Mouse (Mus musculus) lung, embryonic 14.5 days (tissue): ENCODE data around the gene Dnm3. TPM values are rescaled to one million over a fixed set of nuclear protein-coding genes. Genes with fewer than 3 reads are reported as not detected.
A peak's percentile ranks its signal among the peaks of the same experiment; 100 is the strongest.

Source experiments
- ATAC-seq: fragments of 200-750 bp; cut with Nextera tagmentation; 2 replicates; pipeline ENCODE4 v1.8.0; 2017; ENCODE audit warnings: mild to moderate bottlenecking, moderate TSS enrichment, moderate library complexity; ENCODE audit not compliant: insufficient read depth
- DNase-seq: peaks from one replicate; pipeline ENCODE4 v3.0.0-alpha.2; 2015
- H3K27ac ChIP-seq: fragments of 300-500 bp; sonication (generic); 2 replicates; pipeline ENCODE4 v1.5.1; 2014; ENCODE audit warnings: low read depth, mild to moderate bottlenecking, moderate library complexity
- H3K27me3 ChIP-seq: fragments of 300-500 bp; sonication (generic); 2 replicates; pipeline ENCODE4 v1.6.1; 2014; ENCODE audit warnings: low read length, control low read depth; ENCODE audit not compliant: insufficient read depth
- H3K36me3 ChIP-seq: fragments of 300-500 bp; sonication (generic); 2 replicates; pipeline ENCODE4 v1.6.1; 2014; ENCODE audit warnings: control low read depth; ENCODE audit not compliant: insufficient read depth
- H3K4me1 ChIP-seq: fragments of 300-500 bp; sonication (generic); 2 replicates; pipeline ENCODE4 v1.6.1; 2014; ENCODE audit warnings: antibody characterized with exemption, control low read depth; ENCODE audit not compliant: insufficient read depth
- H3K4me2 ChIP-seq: fragments of 300-500 bp; sonication (generic); 2 replicates; pipeline ENCODE4 v1.6.1; 2014; ENCODE audit warnings: mild to moderate bottlenecking
- H3K4me3 ChIP-seq: fragments of 300-500 bp; sonication (generic); 2 replicates; pipeline ENCODE4 v1.5.1; 2014; ENCODE audit warnings: low read depth, low read length
- H3K9ac ChIP-seq: fragments of 300-500 bp; sonication (generic); 2 replicates; pipeline ENCODE4 v1.6.1; 2014
- H3K9me3 ChIP-seq: fragments of 300-500 bp; sonication (generic); 2 replicates; pipeline ENCODE4 v1.6.1; 2016; ENCODE audit warnings: low read depth, low read length, control low read depth
- CTCF ChIP-seq: IDR thresholded peaks from 2 replicates; pipeline ENCODE4 v1.5.1; 2016; ENCODE audit warnings: antibody characterized with exemption, low read depth
- WGBS: fragments of 180-500 bp; shearing (Covaris S2); extraction: QIAGEN DNeasy Blood & Tissue Kit; methylation state at CpG from one replicate; pipeline ENCODE4 v1.1.7; 2014; 5-methylcytosine and 5-hydroxymethylcytosine counted together
- polyA plus RNA-seq: library from polyadenylated mRNA; unstranded; fragments of >200 nt; fragmentation: Nextera tagmentation; extraction: Ambion mirVana; gene quantifications from 2 replicates; pipeline ENCODE4 v1.2.1, GENCODE M21; 2014

The Dnm3 gene
- polyA plus RNA-seq, 1 experiment from 2014 or later, result 2.8 TPM

DNA sequence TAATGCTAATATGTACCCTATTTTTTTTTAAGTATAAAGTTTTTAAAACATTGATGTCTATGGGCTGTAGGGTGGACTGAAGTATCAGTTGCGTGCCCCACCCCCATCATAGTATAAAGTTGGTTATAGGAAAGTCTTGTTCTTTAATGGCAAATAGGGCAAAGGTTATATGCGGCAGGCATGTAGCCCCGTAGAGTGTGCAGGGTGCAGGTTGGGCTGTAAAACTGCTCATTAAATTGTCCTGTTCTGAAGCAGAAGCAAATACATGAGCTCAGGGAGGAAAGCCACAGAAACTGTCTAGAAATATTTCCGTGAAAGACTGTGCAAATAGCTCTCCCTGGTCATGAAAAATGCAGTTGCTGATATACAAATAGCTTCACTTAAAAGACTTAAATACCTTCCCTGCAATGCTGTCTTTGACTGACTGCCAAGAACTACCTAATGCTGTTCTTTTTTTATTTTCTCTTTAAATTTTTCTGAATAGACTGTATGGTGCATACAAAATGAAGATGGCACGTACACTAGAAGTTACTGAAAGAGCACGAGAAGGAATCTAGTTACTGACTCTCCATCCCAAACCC is 440.6 kb downstream of the Dnm3 start:
- H3K27ac ChIP-seq, result peak overlapping the region; percentile 92
- no peaks in the 10 kb centered on the region for H3K9me3 ChIP-seq
- no peak overlapping the region for H3K4me3 ChIP-seq
- ATAC-seq (peak; percentile 13; the same call in 1 of the 2 replicates), DNase-seq (peak; percentile 64)
- no peaks in the 10 kb centered on the region for H3K27me3 ChIP-seq
- peaks cover 35% of the 10 kb centered on the region for H3K4me1 ChIP-seq
- TF ChIP-seq CTCF, result no peak
- WGBS, result 38% methylated on average over 6 of the region's 6 CpGs
- no peak overlapping the region for H3K9ac ChIP-seq
- peak overlapping the region; percentile 5; the same call in 1 of the 2 replicates for H3K4me2 ChIP-seq
- H3K36me3 ChIP-seq, result no peaks in the 10 kb centered on the region

DNA sequence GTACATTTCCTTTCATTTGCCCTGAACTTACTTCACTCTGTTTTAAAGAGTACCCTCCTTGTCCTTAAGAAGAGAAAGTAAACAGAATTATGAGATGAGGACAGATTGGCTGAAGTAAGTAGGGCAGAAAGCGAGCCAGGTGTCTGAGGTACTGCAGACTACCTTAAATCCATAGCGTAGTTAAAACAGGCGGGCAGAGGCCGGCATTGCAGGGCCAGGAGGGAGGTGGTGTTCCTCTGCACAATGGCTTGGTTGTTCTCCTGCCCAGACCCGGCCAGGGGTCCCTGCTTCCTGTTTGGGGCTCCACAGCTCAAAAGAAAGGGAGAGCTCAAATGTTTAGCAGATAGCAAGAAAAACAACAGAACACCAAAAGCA is 441.4 kb downstream of the Dnm3 start:
- no peak for TF ChIP-seq CTCF
- Histone ChIP-seq H3K9ac (no peak overlapping the region), H3K27me3 (no peaks in the 10 kb centered on the region), H3K27ac (peak overlapping the region; percentile 92), H3K36me3 (no peaks in the 10 kb centered on the region), H3K9me3 (no peaks in the 10 kb centered on the region), H3K4me1 (peaks cover 35% of the 10 kb centered on the region), H3K4me3 (no peak overlapping the region), H3K4me2 (no peak overlapping the region)
- ATAC-seq (0 out of 2 replicates have a peak, but pooled peaks have one; percentile 15), DNase-seq (peak; percentile 53)
- 36% methylated on average over 5 of the region's 5 CpGs for WGBS

- Histone ChIP-seq H3K4me3 (no peak overlapping the region), H3K27me3 (no peaks in the 10 kb centered on the region), H3K9me3 (no peaks in the 10 kb centered on the region), H3K9ac (no peak overlapping the region), H3K27ac (peak overlapping the region; percentile 92), H3K36me3 (no peaks in the 10 kb centered on the region), H3K4me2 (no peak overlapping the region), H3K4me1 (peaks cover 35% of the 10 kb centered on the region)
- 61% methylated on average over 6 of the region's 6 CpGs for WGBS
- no peak for TF ChIP-seq CTCF
- ATAC-seq (no peak), DNase-seq (no peak)
Measured at GRCm38 (mm10) chr1:162035800-162036460, 441.9 kb downstream of the Dnm3 start.

GRCm38 (mm10) chr1:162023681-162024270 is 454.1 kb downstream of the Dnm3 start:
- H3K27me3 ChIP-seq, result no peaks in the 10 kb centered on the region
- no peak overlapping the region for H3K4me3 ChIP-seq
- ATAC-seq (0 out of 2 replicates have a peak, but pooled peaks have one; percentile 39), DNase-seq (peak; percentile 43)
- no peaks in the 10 kb centered on the region for H3K9me3 ChIP-seq
- WGBS, result 43% methylated on average over 8 of the region's 8 CpGs
- H3K9ac ChIP-seq, result no peak overlapping the region
- H3K4me2 ChIP-seq, result no peak overlapping the region
- H3K36me3 ChIP-seq, result no peaks in the 10 kb centered on the region
- peak overlapping the region; percentile 31; the same call in 1 of the 2 replicates for H3K27ac ChIP-seq
- TF ChIP-seq CTCF, result no peak
- H3K4me1 ChIP-seq, result peaks cover 15% of the 10 kb centered on the region

- Histone ChIP-seq H3K27ac (no peak overlapping the region; the same call in 1 of the 2 replicates), H3K9ac (no peak overlapping the region), H3K9me3 (no peaks in the 10 kb centered on the region), H3K4me2 (no peak overlapping the region), H3K27me3 (no peaks in the 10 kb centered on the region), H3K4me3 (no peak overlapping the region), H3K36me3 (no peaks in the 10 kb centered on the region), H3K4me1 (peaks cover 29% of the 10 kb centered on the region)
- no peak for TF ChIP-seq CTCF
- 69% methylated on average over 4 of the region's 4 CpGs for WGBS
- ATAC-seq, result no peak
- DNase-seq, result no peak
Measured at GRCm38 (mm10) chr1:162020766-162021165, 457.1 kb downstream of the Dnm3 start.

- Histone ChIP-seq H3K27ac (peak overlapping the region; percentile 43; the same call in 1 of the 2 replicates), H3K36me3 (no peaks in the 10 kb centered on the region), H3K27me3 (no peaks in the 10 kb centered on the region), H3K4me2 (no peak overlapping the region), H3K4me3 (no peak overlapping the region), H3K9ac (no peak overlapping the region), H3K9me3 (no peaks in the 10 kb centered on the region), H3K4me1 (peaks cover 34% of the 10 kb centered on the region)
- ATAC-seq (no peak), DNase-seq (no peak)
- TF ChIP-seq CTCF, result no peak
- 63% methylated on average over 7 of the region's 7 CpGs for WGBS
Measured at GRCm38 (mm10) chr1:162020303-162020731, 457.5 kb downstream of the Dnm3 start.

DNA sequence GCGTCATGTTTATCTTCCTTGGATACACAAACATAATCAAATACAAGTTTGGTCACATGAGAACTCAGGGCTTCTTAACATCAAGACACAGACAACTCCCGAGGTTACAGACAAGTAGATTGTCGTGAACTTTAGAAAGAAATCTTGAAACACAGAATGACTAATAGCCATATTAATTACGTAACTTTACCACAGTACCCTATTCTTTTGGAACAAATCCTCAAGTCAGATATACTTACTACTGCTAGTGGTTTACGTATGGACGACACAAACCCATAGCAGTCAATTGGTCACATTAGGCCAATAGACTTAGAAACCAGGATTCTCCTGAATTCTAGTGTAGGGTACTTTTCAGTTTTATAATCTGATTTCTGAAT is 459.2 kb downstream of the Dnm3 start:
- no peaks in the 10 kb centered on the region for H3K36me3 ChIP-seq
- H3K9me3 ChIP-seq, result no peaks in the 10 kb centered on the region
- H3K9ac ChIP-seq, result no peak overlapping the region
- DNase-seq (no peak), ATAC-seq (no peak)
- H3K27ac ChIP-seq, result peak overlapping the region; percentile 89
- H3K4me2 ChIP-seq, result no peak overlapping the region
- no peaks in the 10 kb centered on the region for H3K27me3 ChIP-seq
- WGBS, result 45% methylated on average over 6 of the region's 6 CpGs
- no peak for TF ChIP-seq CTCF
- H3K4me1 ChIP-seq, result peaks cover 45% of the 10 kb centered on the region
- no peak overlapping the region for H3K4me3 ChIP-seq
